Mouse (Mus musculus): ENCODE data around the gene Thg1l.

DNA sequence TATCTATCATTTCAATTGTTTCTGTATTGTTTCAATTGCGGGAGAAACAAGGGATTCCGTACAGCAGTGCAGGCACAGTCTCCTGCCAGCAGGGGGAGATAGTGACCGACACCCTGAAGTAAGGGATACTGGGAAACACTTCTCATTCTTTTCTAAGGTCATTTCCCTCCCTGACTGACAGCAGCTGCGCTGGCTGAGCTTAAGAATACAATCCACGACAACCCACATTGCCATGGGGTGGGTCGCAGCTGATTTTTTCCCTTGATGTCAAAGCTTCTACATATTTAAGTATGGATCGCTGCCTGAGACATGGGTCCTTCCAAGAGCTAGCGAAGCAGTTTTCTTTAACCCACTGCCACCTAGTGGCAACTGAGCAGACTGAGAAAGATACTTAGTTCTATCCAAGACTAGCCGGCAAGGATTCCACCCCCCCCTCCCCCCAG, 28.6 kb downstream of the Thg1l start:
- TF ChIP-seq CTCF (IDR thresholded peaks at IDR 0.05; ENCODE audit: insufficient read depth, low read depth, low read length), result peak; percentile 86
- no peak for TF ChIP-seq POLR2A (IDR thresholded peaks at IDR 0.05; ENCODE audit: insufficient read depth, low read depth, low read length)

Measured in olfactory bulb, adult 2 months (tissue).